Mouse (Mus musculus) neural tube, embryonic 14.5 days (tissue): Measurements from ENCODE around the gene Aldh2. TPM values are rescaled to one million over a fixed set of nuclear protein-coding genes. Genes with fewer than 3 reads are reported as not detected.

Experiments used
- ATAC-seq: fragments of 200-750 bp; cut with Nextera tagmentation; 2 replicates; pipeline ENCODE4 v1.8.0; 2017; ENCODE audit warnings: low read depth, mild to moderate bottlenecking, moderate TSS enrichment, moderate library complexity
- H3K27ac ChIP-seq: fragments of 300-500 bp; sonication (generic); 2 replicates; pipeline ENCODE4 v1.5.1; 2014; ENCODE audit warnings: low read depth, mild to moderate bottlenecking, control low read depth, low read length, moderate library complexity, mixed read lengths
- H3K27me3 ChIP-seq: fragments of 300-500 bp; sonication (generic); 2 replicates; pipeline ENCODE4 v1.6.1; 2014; ENCODE audit warnings: low read length; ENCODE audit not compliant: control insufficient read depth, insufficient read depth
- H3K36me3 ChIP-seq: fragments of 300-500 bp; sonication (generic); 2 replicates; pipeline ENCODE4 v1.6.1; 2014; ENCODE audit warnings: low read length, mixed read lengths; ENCODE audit not compliant: control insufficient read depth, insufficient read depth
- H3K4me1 ChIP-seq: fragments of 300-500 bp; sonication (generic); 2 replicates; pipeline ENCODE4 v1.6.1; 2014; ENCODE audit warnings: low read length; ENCODE audit not compliant: control insufficient read depth, insufficient read depth
- H3K4me2 ChIP-seq: fragments of 300-500 bp; sonication (generic); 2 replicates; pipeline ENCODE4 v1.6.1; 2014; ENCODE audit warnings: mild to moderate bottlenecking, low read depth, low read length, control low read depth
- H3K4me3 ChIP-seq: fragments of 300-500 bp; sonication (generic); 2 replicates; pipeline ENCODE4 v1.5.1; 2014; ENCODE audit warnings: low read depth, low read length, control low read depth, mixed read lengths
- H3K9ac ChIP-seq: fragments of 300-500 bp; sonication (generic); replicated peaks from 2 replicates; pipeline ENCODE4 v1.6.1; 2014; ENCODE audit warnings: low read depth, mild to moderate bottlenecking, control low read depth, low read length, mixed read lengths
- H3K9me3 ChIP-seq: fragments of 300-500 bp; sonication (generic); 2 replicates; pipeline ENCODE4 v1.6.1; 2016; ENCODE audit warnings: low read length; ENCODE audit not compliant: control insufficient read depth
- WGBS: fragments of 180-500 bp; shearing (Covaris S2); extraction: QIAGEN DNeasy Blood & Tissue Kit; methylation state at CpG from one replicate; pipeline ENCODE4 v1.1.7; 2014; 5-methylcytosine and 5-hydroxymethylcytosine counted together
- polyA plus RNA-seq: library from polyadenylated mRNA; unstranded; fragments of >200 nt; fragmentation: Nextera tagmentation; extraction: Ambion mirVana; gene quantifications from 2 replicates; pipeline ENCODE4 v1.2.1, GENCODE M21; 2014

Aldh2 gene
- polyA plus RNA-seq, 1 experiment from 2014 or later: 39.0 TPM

DNA sequence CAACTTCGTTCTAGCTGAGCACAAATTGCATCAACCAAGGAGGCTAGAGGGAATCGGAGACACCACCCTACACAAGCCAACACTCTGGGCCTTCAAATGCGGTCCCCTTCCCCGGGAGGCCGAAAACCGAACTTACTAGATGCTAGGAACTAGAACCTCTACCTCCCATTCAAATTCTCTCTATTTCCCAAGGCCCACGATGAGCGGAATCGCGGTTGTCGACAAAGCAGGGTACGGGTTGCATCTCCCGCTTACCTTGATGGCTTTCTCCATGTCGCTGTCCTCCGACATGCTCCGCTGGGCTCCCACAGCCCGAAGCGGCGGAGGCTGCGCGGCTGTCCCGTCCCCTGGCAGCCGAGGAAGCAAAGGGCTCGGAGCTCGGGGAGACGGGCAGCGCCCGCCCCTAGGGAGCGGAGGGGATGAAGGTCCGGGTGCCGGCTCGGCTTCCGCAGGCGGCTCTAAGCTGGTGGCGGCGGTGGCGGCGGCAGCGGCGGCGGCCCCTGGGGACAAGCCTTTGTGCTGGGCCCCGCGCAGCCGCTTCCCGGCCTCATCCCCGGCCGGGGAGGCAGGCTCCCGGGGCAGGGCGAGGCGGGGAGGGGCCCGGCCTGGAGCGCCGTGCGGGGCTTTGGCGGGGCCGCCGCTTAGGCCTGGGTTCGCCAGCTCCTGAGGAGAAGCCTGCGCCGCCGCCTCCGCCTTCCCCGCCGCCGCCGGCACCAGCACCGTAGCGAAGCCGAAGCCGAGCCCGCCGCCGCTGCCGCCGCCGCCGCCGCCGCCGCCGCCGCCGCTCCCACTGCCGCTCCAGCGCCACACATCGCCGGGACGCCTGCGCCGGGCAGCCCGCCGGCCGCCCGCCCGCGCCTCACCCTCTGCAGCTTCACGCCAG is 48.5 kb downstream of the Aldh2 start, which contains the start of the genes Adam1a and Gm42878:
Gene Adam1a (minus strand): TSS at position 573 of the 883 bp plus-strand sequence.
Gene Gm42878 (minus strand): TSS at position 573 of the 883 bp plus-strand sequence.
- H3K27ac ChIP-seq: peak within 1 kb of the TSS; percentile 97
- H3K36me3 ChIP-seq: no peaks in the 10 kb centered on the region
- peak within 1 kb of the TSS; percentile 99 for H3K4me3 ChIP-seq
- no peaks in the 10 kb centered on the region for H3K9me3 ChIP-seq
- H3K4me1 ChIP-seq: peaks cover 19% of the 10 kb centered on the region
- H3K4me2 ChIP-seq: peak within 1 kb of the TSS; percentile 95
- H3K9ac ChIP-seq: peak within 1 kb of the TSS; percentile 98
- 2% methylated on average over 63 of the region's 97 CpGs for WGBS
- 0 out of 2 replicates have a peak, but pooled peaks cover 2% of the 10 kb centered on the region for H3K27me3 ChIP-seq
- ATAC-seq: peak; percentile 63

DNA sequence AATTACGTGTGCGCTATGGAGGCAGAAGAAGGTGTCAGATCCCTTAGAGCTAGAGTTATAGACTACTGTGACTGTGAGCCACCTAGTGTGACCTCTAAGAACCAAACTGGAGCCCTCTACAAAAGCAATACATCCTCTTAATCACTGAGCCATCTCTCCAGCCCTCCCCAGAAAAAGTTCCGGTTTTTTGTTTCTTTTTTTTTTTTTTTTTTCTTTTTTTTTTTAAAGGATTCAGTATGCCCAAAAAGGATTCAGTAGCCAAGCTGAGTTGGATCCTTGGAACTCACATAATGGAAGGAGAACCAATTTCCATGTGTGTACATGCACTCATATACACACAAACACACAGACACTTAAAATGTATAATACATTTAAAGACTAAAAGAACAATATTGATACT is 50.3 kb downstream of the Aldh2 start:
- Histone ChIP-seq H3K4me2 (no peak overlapping the region), H3K27me3 (0 out of 2 replicates have a peak, but pooled peaks cover 2% of the 10 kb centered on the region), H3K4me3 (no peak overlapping the region), H3K27ac (no peak overlapping the region), H3K9ac (no peak overlapping the region), H3K36me3 (no peaks in the 10 kb centered on the region), H3K9me3 (no peaks in the 10 kb centered on the region), H3K4me1 (peaks cover 19% of the 10 kb centered on the region)
- WGBS: 85% methylated on average over 3 of the region's 3 CpGs
- ATAC-seq: no peak

DNA sequence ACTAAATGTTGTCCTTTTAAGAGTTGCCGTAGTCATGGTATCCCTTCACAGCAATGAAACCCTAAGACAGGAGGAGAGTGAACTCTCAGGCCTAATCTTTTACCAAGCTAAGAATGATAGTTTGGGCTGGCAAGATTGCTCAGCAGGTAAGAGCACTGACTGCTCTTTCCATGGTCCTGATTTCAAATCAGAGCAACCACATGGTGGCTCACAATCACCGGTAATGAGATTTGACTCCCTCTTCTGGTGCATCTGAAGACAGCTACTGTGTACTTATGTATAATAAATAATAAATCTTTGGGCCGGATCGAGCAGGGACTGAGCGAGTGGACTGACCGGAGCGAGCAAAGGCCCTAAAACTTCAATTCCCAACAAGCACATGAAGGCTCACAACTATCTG is 52.4 kb downstream of the Aldh2 start:
- WGBS: 82% methylated on average over 7 of the region's 7 CpGs
- Histone ChIP-seq H3K4me1 (peaks cover 17% of the 10 kb centered on the region), H3K36me3 (peaks cover 7% of the 10 kb centered on the region; the same call in 1 of the 2 replicates), H3K27ac (no peak overlapping the region), H3K4me2 (no peak overlapping the region), H3K27me3 (0 out of 2 replicates have a peak, but pooled peaks cover 2% of the 10 kb centered on the region), H3K9me3 (no peaks in the 10 kb centered on the region), H3K9ac (no peak overlapping the region), H3K4me3 (no peak overlapping the region)
- no peak for ATAC-seq

DNA sequence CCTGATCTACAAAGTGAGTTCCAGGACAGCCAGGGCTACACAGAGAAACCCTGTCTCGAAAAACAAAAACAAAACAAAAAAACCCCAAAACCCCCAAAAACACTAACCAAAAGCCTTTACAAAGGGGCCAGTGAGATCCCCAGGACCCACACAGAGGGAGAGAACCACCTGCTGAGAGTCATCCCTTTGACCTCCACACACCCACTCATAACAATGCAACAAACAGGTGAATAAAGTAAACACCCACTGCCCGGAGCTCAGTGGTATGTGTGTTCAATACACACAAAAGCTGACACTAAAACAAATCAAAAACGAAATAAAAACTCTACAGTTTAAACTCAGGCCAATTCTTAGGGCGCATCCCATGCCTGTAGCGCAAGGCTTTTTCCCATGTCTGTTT is 53.6 kb downstream of the Aldh2 start:
- H3K9me3 ChIP-seq: no peaks in the 10 kb centered on the region
- no peak overlapping the region for H3K4me2 ChIP-seq
- no peak for ATAC-seq
- 0 out of 2 replicates have a peak, but pooled peaks cover 1% of the 10 kb centered on the region for H3K27me3 ChIP-seq
- peaks cover 7% of the 10 kb centered on the region; the same call in 1 of the 2 replicates for H3K36me3 ChIP-seq
- no peak overlapping the region for H3K9ac ChIP-seq
- H3K4me3 ChIP-seq: no peak overlapping the region
- peaks cover 17% of the 10 kb centered on the region for H3K4me1 ChIP-seq
- WGBS: 94% methylated on average over 5 of the region's 5 CpGs
- no peak overlapping the region for H3K27ac ChIP-seq

DNA sequence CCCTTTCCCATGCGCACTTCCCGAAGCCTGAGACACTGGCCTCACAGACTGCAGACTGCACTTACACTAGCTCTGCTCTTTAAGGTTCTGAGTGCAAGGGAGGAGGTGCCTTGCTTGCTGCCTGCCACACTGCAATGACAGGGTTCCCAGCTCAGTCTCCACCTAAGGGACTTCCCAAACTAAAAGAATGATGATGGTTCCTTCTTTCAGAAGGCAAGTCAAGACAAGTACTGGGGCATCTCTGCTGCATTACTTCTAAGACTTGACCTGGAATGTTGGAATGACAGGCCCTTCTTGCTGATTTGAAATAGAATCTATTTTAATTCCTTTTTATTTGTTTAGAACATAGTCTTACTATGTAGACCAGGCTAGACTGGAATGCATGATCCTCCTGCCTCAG is 56.0 kb downstream of the Aldh2 start:
- Histone ChIP-seq H3K27me3 (no peaks in the 10 kb centered on the region), H3K36me3 (peaks cover 24% of the 10 kb centered on the region), H3K9ac (no peak overlapping the region), H3K27ac (no peak overlapping the region), H3K4me2 (no peak overlapping the region), H3K9me3 (no peaks in the 10 kb centered on the region), H3K4me1 (no peaks in the 10 kb centered on the region), H3K4me3 (no peak overlapping the region)
- no peak for ATAC-seq
- WGBS: 77% methylated on average over 2 of the region's 2 CpGs

DNA sequence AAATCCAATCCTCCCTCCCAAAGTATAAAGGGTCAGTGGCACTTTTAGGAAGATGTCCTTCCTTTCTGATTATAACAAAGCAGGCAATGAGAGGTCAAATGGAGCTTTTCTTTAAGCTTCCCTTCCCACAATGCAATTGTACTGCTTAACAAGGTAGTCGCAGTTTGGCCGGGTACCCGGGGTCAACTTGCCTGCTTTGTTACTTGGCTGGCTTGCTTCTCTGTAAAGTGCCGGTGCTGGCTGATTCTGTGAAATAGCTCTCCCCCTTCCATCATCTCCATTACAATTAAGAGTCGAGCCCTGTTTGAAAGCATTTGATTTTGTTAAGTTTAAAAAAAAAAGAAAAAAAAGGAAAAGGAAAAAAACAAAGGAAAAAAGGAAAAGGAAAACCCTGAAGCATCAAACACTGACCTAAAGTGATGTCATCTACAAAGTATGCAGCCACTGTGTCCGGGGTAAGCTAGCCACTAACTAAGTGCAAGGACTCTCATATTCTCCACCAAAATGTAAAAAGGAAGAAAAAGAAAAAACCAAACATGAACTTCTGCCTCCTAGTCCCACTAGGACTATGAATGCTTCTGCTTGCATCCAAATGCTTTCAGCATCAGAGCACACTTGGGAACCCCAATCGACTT is 56.6 kb downstream of the Aldh2 start:
- Histone ChIP-seq H3K27me3 (no peaks in the 10 kb centered on the region), H3K36me3 (peaks cover 30% of the 10 kb centered on the region), H3K9me3 (no peaks in the 10 kb centered on the region), H3K4me1 (no peaks in the 10 kb centered on the region), H3K9ac (no peak overlapping the region), H3K4me2 (no peak overlapping the region), H3K27ac (no peak overlapping the region), H3K4me3 (no peak overlapping the region)
- ATAC-seq: no peak
- 63% methylated on average over 7 of the region's 7 CpGs for WGBS

DNA sequence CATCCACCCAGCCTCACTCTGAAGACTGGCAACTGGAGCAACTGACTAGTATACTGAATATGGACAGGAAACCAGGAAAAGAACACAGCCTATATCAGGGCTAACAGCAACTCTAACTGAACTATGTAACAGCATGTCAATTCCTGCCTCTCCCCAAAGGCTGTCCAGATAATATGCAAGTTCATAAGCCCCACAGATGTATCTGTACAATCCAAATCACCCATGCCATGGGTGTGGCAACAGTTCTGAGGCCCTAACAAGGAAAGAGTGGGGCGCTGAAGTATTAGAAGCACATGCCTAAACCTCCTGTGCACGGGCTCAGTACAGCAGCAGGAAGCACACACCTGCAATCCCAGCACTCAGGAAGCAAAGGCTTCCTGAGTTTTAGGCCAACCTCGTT is 58.5 kb downstream of the Aldh2 start:
- 99% methylated on average over 3 of the region's 3 CpGs for WGBS
- no peaks in the 10 kb centered on the region for H3K4me1 ChIP-seq
- H3K9me3 ChIP-seq: no peaks in the 10 kb centered on the region
- no peak overlapping the region for H3K4me3 ChIP-seq
- no peak overlapping the region for H3K4me2 ChIP-seq
- H3K27ac ChIP-seq: no peak overlapping the region
- no peak for ATAC-seq
- no peak overlapping the region for H3K9ac ChIP-seq
- no peaks in the 10 kb centered on the region for H3K27me3 ChIP-seq
- peaks cover 37% of the 10 kb centered on the region for H3K36me3 ChIP-seq

DNA sequence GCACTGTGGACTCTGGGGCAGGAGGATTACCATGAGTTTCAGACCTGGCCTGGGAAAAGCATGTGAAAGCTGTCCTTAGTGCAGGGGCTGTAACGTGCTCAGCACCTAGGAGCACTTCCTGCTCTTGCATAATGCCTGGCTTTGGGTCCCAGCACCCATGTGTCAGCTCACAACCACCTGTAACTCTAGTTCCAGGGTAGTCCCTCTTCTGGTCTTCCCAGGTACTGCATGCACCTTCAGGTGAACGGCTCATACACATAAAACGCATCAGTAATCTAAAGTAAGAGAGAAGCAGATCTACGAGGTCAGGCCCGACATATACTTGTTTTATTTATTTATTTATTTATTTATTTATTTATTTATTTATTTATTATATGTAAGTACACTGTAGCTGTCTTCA is 59.1 kb downstream of the Aldh2 start:
- peaks cover 41% of the 10 kb centered on the region for H3K36me3 ChIP-seq
- WGBS: 97% methylated on average over 5 of the region's 5 CpGs

DNA sequence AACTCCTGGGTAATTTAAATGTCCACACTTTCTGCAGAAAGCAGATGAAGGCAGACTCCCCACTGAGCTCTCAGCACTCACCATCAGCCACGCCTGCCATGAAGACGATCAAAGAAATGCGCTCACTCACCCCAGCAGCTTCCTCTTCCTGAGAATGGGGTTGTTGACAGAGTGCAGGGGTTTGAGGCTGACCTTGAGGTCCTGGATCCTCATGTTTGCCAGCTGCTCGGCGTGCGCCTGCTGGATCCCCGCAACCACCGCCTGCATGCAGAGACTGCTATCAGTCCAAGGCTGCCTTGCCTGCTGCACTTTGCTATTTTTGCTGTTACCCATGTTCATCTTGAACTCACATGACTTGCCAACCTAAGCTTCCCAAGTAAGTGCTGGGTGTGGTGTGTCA is 66.7 kb downstream of the Aldh2 start:
- no peak overlapping the region for H3K4me3 ChIP-seq
- H3K4me2 ChIP-seq: no peak overlapping the region
- no peaks in the 10 kb centered on the region for H3K9me3 ChIP-seq
- no peaks in the 10 kb centered on the region for H3K4me1 ChIP-seq
- no peak overlapping the region for H3K27ac ChIP-seq
- H3K36me3 ChIP-seq: peaks cover 59% of the 10 kb centered on the region
- 69% methylated on average over 8 of the region's 8 CpGs for WGBS
- no peak for ATAC-seq
- no peaks in the 10 kb centered on the region for H3K27me3 ChIP-seq
- H3K9ac ChIP-seq: no peak overlapping the region

More for the DNA sequence above, 59.1 kb downstream of the Aldh2 start:
- Histone ChIP-seq H3K4me2 (no peak overlapping the region), H3K9me3 (no peaks in the 10 kb centered on the region), H3K4me1 (no peaks in the 10 kb centered on the region), H3K27ac (no peak overlapping the region), H3K27me3 (no peaks in the 10 kb centered on the region), H3K9ac (no peak overlapping the region), H3K4me3 (no peak overlapping the region)
- no peak for ATAC-seq
